Mouse (Mus musculus) macrophage (primary cell): ENCODE data around the gene Mrrf. TPM values are rescaled to one million over a fixed set of nuclear protein-coding genes. Genes with fewer than 3 reads are reported as not detected.

Source experiments
- H3K27ac ChIP-seq: fragments of 350-480 bp; formaldehyde crosslinking; 2 replicates; pipeline ENCODE4 v1.9.0; 2021
- H3K36me3 ChIP-seq: fragments of 350-480 bp; formaldehyde crosslinking; 2 replicates; pipeline ENCODE4 v1.9.0; 2021; ENCODE audit errors: inconsistent target
- H3K4me3 ChIP-seq: fragments of 350-480 bp; formaldehyde crosslinking; 2 replicates; pipeline ENCODE4 v1.9.0; 2021; ENCODE audit errors: inconsistent target
- H3K79me2 ChIP-seq: fragments of 350-480 bp; formaldehyde crosslinking; 2 replicates; pipeline ENCODE4 v1.9.0; 2021; ENCODE audit errors: inconsistent target
- WGBS: methylation state at CpG from one replicate; pipeline ENCODE4 v1.1.7; 2026; ENCODE audit warnings: inconsistent platforms; ENCODE audit not compliant: missing documents; 5-methylcytosine and 5-hydroxymethylcytosine counted together
- polyA plus RNA-seq: library from polyadenylated mRNA; stranded (reverse); fragments of 250-400 nt; gene quantifications from 3 replicates; pipeline ENCODE4 v1.2.4, GENCODE M21; 2018; ENCODE audit warnings: inconsistent platforms
- total RNA-seq, 78 experiments: library from RNA; depleted of rRNA; stranded (reverse); fragments of 250-400 nt; gene quantifications; 1 replicate in 9 of 78; 2 replicates in 24 of 78; 3 replicates in 43 of 78; 4 replicates in 2 of 78; pipeline ENCODE4 v1.2.4; 2018; ENCODE audit warnings: inconsistent platforms in 56 of 78

The Mrrf gene
- total RNA-seq (2018; cell fraction: chromatin; rRNA removed): 10 to 100 TPM in 10 of 26 experiments, 1 to 10 TPM in 16; 1.9 to 18.1 (median 7.3) TPM
- total RNA-seq (2018; cell fraction: cytosol; rRNA removed): 10 to 100 TPM in 5 of 26 experiments, 1 to 10 TPM in 21; 5.4 to 12.0 (median 8.3) TPM
- 10 to 100 TPM in 2 of 26 experiments, 1 to 10 TPM in 24; 2.1 to 18.4 (median 4.3) TPM for total RNA-seq (2018; cell fraction: nucleus; rRNA removed)
- polyA plus RNA-seq: 7.1 to 14.0 TPM (median 9.3 TPM) in 3 replicates

DNA sequence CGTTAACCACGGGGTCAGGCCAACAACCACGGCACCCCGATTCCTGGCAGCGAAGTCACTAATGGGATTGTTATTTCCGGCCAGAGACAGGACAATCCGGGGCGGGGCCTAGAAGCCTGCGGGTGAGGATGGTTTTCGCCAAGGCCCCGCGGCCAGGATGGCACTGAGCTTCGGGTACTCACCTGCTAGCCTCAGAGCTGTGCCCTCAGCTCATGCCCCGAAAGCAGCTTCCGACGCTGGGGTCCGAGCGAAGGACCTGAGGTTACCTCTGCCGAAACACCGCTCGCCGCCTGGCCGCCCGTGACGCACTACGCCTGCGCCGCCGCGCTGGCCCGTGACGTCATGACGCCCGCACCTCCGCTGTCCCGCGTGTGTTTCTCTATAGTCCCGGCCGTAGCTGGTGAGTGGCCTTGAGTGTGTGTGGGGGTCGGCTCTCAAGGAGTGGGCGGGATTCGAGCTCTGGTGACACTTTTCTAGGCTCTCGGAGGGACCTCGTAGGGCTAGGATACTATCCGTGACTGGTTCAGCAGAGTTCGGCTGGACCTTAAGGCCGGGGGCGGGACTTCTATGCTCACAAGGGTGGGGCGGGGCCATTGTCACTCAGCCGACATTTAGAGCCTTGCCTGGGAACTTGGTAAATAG, at the start of gene Mrrf, which contains the start of gene Rbm18:
Mrrf (plus strand) TSS at position 90 of the 642 bp plus-strand sequence.
Rbm18 (minus strand) TSS at position 474 of the 642 bp plus-strand sequence.
- H3K79me2 ChIP-seq: peaks cover 30% of the 10 kb centered on the region
- peak within 1 kb of the TSS; percentile 85 for H3K4me3 ChIP-seq
- H3K27ac ChIP-seq: peak within 1 kb of the TSS; percentile 76
- H3K36me3 ChIP-seq: peaks cover 22% of the 10 kb centered on the region
- WGBS: under 1% methylated on average over 50 of the region's 50 CpGs

DNA sequence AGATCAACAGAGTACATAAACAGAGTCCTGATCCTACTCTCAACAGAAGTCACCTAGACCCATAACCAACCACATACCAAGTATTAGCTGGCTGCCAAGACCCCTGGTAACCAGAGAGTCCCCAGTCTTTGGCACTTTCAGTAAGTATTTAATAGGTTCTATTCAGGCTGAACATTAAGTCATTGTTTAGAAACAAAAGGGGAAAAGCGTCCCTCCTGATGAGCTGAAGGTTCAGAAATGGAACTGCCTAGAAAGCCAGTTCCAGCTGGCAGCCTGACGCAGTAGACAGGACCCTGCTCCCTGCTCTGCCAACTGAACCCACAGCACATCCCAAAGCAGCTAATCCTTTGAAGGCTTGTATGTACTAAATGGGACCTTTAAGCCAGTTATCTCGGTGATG, 47.0 kb upstream of the Mrrf start:
- WGBS: 64% methylated on average over 3 of the region's 3 CpGs
- Histone ChIP-seq H3K27ac (no peak overlapping the region), H3K36me3 (no peaks in the 10 kb centered on the region), H3K4me3 (no peak overlapping the region), H3K79me2 (no peaks in the 10 kb centered on the region)

DNA sequence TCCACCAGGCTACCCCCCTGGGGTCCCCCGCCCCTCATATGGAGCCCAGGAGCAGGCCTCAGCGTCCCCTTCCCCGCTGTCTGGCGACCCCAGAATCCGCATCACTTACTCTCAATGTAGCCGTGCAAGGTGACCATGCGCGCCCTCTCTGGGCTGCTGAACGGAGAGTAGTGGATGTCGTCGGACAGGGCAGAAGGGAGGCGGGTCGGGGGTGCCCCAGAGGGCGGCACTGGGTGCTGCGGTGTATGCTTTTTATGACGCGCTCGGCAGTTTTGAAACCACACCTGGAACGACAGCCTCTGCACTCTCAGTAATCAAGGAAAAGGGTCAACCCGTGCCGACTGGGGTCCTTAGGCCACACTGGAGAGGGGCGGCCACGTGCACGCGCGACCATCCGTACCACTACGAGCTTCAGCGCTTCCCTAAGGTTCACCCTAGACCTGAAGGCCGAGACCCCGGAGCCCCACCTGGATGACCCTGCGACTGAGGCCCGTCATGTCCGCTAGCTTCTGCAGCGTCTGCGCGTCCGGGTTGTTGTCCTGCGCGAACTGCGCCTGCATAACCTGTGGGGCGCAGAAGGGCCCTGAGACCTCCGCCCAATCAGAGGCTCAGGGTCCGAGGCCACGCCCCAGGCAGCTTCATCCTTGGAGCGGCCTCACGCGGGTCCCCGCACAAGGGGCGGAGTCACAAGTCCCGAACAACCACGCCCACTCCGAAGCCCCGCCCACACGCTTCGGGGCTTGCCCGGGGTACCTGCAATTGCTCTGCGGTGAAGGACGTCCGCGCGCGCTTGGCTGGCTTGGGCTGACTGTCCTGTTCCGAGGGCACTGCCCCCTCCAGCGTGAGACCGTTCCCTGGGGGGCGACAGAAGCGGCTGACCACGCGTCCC, 45.1 kb upstream of the Mrrf start:
- WGBS: 3% methylated on average over 69 of the region's 70 CpGs
- Histone ChIP-seq H3K27ac (no peak overlapping the region), H3K4me3 (no peak overlapping the region), H3K79me2 (no peaks in the 10 kb centered on the region), H3K36me3 (no peaks in the 10 kb centered on the region)

DNA sequence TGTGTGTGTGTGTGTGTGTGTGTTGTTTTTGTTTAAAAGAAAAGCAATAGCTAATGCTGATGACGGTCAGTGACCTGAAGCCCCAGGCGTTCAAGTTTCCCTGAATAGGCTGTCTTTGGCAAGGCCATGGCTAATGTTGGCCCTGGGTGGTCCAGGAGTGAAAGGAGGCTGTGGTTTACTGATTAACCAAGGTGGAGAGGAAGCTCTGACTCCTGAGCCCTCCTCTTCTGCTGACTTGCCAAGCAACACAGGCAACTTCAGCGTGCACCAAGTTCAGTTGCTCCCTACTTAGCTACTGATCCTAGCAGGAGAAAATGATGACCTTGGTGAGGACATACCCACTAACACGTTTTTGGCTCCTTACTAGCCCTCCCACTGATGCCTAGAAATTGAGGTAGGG, 43.4 kb upstream of the Mrrf start:
- no peaks in the 10 kb centered on the region for H3K36me3 ChIP-seq
- 11% methylated on average over 4 of the region's 4 CpGs for whole genome bisulfite sequencing
- H3K4me3 ChIP-seq: no peak overlapping the region
- H3K27ac ChIP-seq: no peak overlapping the region
- no peaks in the 10 kb centered on the region for H3K79me2 ChIP-seq

DNA sequence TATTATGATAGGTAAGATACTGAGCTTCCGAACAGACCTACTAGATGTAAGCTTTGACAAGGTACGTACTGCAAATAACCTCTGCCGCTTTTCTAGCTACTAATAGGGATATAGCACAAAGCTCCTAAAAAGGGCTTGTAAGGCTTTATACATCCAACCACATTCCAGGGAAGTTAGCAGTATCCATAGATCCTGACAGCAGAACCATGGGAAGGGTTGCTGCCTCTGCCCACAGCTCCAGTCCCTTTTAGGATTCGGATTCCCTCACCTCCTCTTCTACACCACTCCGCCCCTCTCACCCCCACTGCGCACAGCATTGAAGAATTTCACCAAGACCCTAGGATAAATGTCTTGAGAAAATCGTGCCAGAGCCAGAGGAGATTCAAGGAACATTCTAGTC, 42.9 kb upstream of the Mrrf start:
- Histone ChIP-seq H3K36me3 (no peaks in the 10 kb centered on the region), H3K27ac (no peak overlapping the region), H3K4me3 (no peak overlapping the region), H3K79me2 (no peaks in the 10 kb centered on the region)
- 37% methylated on average over 7 of the region's 7 CpGs for WGBS

DNA sequence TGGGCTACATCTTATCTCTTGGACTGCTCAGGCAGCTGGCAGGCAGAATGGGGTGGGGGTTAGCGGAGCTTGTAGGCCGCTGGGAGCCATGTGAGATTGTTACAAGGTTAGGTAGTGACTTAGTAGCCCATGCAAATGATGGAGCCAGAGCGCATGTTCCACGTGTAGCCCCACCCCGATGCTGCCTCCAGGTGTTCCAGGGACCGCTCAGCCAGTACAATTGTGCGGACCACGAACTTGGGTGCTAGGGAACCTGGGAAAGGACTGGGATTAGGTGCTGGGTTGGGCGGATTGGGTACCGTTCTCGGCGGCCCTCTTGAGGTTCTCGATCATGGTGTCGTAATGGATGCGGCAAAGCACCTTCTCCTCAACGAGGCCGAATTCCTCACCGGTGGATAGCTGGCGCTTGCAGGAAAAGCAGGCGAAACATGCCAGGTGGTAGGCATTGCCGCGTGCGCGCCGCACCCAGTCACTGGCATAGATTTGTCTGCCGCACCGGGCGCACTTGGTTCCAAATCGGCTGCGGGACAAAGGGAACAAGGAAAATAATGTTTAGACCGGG, 42.2 kb upstream of the Mrrf start:
- no peaks in the 10 kb centered on the region for H3K79me2 ChIP-seq
- H3K27ac ChIP-seq: no peak overlapping the region
- H3K36me3 ChIP-seq: no peaks in the 10 kb centered on the region
- 13% methylated on average over 29 of the region's 31 CpGs for WGBS
- H3K4me3 ChIP-seq: no peak overlapping the region

DNA sequence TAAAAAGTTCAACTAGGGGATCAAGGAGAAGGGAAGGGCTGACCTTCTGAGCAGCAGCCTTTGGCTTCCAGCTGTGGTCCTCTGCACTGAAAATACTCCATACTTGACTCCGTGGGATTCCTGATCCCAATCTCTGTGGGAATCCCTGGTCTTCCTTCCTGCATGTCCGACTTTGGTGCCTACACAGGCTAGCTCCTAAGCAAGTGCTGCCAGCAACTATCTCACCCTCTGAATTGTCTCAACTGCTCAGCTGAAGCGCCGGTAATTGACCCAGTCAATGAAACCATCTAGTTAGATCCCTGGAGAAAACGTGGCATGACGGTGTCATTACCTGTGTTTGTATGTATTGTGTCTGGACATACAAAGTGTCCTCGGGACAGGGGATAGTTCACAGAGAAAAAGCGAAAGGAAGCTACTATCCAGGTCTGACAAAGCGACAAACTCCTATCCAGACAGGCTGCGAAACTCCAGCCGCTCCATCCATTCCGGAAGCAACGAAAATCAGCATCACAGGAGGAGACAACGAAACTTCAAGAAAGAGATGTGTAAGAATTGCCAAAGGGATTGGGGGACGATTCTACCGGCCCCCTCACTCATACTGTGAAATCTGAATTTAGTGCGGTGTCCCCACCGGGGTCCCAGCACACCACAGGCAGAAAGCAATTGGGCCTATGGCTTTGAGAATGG, 38.9 kb upstream of the Mrrf start:
- H3K36me3 ChIP-seq: no peaks in the 10 kb centered on the region
- H3K79me2 ChIP-seq: no peaks in the 10 kb centered on the region
- no peak overlapping the region for H3K27ac ChIP-seq
- 14% methylated on average over 18 of the region's 18 CpGs for WGBS
- no peak overlapping the region for H3K4me3 ChIP-seq

DNA sequence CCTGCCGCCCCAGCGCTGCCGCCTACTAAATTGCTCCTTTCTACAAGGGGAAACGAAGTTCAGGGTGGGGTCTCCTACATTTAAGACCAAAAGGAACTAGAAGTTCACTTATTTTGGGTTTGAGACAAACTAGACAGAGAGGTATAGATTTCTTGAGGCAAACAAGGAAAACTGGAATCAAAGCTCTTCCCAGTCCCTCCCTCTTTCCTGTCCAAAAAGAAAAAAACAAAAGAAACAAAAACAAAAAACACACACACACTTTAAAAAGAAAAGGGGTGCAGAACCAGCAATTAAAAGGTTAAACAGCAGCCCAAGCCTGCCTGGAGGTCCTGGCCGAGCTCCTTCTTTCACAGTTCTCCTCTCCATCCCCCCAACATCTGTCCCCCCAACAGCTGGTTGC, 38.2 kb upstream of the Mrrf start:
- no peaks in the 10 kb centered on the region for H3K36me3 ChIP-seq
- no peaks in the 10 kb centered on the region for H3K79me2 ChIP-seq
- H3K27ac ChIP-seq: no peak overlapping the region
- WGBS: 11% methylated on average over 5 of the region's 5 CpGs
- H3K4me3 ChIP-seq: no peak overlapping the region

DNA sequence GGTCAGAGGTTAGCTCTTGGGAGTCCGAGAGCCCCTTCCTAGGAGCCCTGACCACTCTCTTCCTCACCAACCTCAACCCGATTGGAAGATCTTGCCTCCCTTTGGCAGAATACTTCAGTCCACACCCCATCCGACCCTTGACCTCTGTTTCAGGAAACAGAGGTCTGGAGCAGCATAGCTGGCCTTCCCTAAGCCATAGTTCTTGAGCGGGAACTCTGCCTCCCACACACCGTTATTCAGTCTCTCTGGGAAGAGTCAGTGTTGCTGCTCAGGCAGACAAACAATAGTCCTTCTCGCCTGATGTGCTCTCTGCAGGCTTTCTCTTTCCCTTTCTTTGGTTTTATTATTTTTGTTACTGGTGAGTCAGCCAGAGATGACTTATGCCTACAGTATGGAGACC, 36.5 kb upstream of the Mrrf start:
- WGBS: 41% methylated on average over 6 of the region's 6 CpGs
- no peaks in the 10 kb centered on the region for H3K79me2 ChIP-seq
- H3K4me3 ChIP-seq: no peak overlapping the region
- no peak overlapping the region for H3K27ac ChIP-seq
- H3K36me3 ChIP-seq: no peaks in the 10 kb centered on the region

DNA sequence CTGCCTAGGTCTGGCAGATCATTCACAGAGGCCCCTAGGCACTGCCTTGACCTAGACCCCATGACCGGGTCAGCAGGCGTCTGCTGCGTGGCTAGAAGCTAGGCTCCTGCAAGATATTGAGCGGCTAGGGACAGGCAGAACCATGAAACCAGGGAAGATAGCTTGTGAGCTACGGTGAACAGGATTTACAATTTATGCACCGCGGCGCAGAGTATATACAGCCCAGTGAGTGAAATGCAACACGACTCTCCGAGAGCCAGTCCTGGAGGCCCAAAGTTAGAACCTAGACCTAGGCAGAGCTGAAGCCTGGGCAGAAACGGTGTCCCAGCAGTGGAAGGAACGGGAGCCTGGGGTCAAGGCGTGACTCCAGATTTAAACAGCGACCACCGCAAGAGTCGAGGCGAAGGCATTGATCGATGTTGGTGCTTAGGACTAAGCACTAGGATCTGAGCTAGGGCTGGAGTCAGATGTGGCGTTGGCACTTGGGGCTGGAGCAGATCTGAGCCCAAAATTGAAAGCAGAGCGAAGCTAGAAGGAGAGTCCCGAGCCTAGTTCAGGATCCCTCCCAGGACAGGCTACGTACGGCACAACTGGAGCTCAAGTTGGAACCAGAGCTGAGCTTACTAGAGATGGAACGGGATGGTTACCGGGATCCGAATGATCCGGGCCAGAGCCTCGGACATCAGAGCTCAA, 34.2 kb upstream of the Mrrf start:
- no peaks in the 10 kb centered on the region for H3K79me2 ChIP-seq
- no peak overlapping the region for H3K27ac ChIP-seq
- H3K4me3 ChIP-seq: no peak overlapping the region
- H3K36me3 ChIP-seq: no peaks in the 10 kb centered on the region
- WGBS: 12% methylated on average over 28 of the region's 28 CpGs

DNA sequence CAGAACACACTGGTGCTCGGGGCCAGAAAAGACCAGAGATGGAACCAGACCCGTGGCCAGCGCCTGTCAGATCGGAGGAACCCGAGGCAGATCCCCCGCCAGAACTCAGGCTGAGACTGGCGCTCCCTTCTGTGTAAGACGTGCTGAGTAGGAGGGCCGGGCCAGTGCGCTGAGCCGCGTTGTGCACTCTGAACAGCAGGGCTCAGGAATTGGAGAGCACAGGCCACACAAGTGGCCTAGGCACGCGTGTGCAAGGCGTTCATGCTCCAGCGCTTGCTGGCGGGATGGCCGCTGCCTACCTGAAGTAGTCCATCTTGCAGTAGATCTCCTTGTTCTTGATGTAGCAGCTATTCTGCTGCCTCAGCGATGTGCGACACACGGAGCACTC, 33.6 kb upstream of the Mrrf start:
- Histone ChIP-seq H3K4me3 (no peak overlapping the region), H3K36me3 (no peaks in the 10 kb centered on the region), H3K79me2 (no peaks in the 10 kb centered on the region), H3K27ac (no peak overlapping the region)
- WGBS: 5% methylated on average over 21 of the region's 21 CpGs

DNA sequence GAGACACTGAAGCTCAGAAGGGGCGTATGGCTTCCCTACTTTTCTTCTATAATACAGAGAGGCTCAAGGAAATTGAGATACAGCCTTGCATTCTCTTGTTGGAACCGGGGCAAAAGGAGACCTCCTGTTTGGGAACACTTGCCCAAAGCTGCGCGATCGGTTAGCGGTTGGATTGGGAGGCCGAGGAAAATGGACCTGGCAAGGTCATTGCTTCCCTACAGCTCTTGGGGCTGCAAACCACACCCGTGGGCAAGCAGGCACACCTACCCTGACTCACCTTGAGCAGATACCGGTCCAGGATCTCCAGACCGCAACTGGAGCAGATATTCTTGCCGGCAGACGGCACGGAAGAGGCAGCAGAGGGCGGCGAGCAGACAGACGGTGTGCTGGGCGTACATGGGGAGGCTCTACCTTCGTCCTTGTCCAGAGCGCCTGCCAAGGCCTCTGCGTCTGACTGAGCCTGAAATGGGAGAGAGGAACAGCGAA, 33.1 kb upstream of the Mrrf start:
- no peaks in the 10 kb centered on the region for H3K79me2 ChIP-seq
- H3K27ac ChIP-seq: no peak overlapping the region
- no peak overlapping the region for H3K4me3 ChIP-seq
- no peaks in the 10 kb centered on the region for H3K36me3 ChIP-seq
- WGBS: 5% methylated on average over 21 of the region's 21 CpGs

DNA sequence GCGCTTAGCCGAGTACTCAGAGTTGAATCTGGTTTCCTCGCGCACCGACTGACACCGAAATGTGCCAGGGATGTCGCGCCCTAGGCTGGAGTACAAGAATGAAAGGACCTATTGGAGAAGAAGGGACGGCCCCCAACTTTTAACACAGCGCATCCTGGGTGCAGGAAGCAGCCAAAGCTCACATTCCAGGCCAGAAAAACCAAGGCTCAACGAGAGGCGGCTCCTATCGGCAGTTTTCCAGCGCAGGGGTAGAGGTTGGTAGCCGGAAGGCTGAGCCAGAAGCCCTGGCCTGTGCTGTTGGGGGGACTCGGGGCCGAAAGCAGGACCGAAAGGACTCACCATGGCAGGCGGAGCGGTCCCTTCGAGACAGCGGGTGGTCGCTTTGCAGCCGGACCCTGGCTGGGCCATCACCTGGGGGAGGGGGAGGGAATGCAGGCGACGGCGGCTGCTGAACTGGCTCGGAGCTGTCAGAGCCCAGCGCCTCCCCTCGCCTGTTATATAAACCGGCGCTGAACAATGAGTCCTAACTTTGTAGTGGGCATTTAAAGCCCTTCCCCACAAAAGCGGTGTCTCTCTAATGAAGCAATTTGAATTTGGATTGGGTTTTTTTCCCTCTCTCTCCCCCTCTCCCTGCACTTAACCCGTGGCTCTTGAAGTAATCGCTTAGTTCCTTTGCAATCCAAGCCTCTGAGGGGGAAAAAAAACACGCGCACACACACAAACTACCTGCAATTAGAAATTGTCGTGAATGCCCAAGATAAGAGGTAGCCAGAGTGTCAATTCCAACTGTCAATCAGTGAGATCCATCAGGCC, 32.4 kb upstream of the Mrrf start:
- no peaks in the 10 kb centered on the region for H3K36me3 ChIP-seq
- H3K27ac ChIP-seq: no peak overlapping the region
- no peak overlapping the region for H3K4me3 ChIP-seq
- 4% methylated on average over 37 of the region's 38 CpGs for WGBS
- no peaks in the 10 kb centered on the region for H3K79me2 ChIP-seq
